Mouse (Mus musculus) megakaryocyte, embryonic 14.5 days (primary cell): ENCODE measurements at regions not wholly inside any gene's neighbourhood (a gene's known extent, or its start where the extent isn't known, plus 50 kb on each side); places are given as distances from the start of the nearest gene placed in this dataset.

ENCODE experiments used
- FLI1 ChIP-seq: IDR thresholded peaks from 2 replicates; pipeline ENCODE4 v1.6.1; 2012; ENCODE audit warnings: low read length, inconsistent platforms, mixed read lengths
- GATA1 ChIP-seq: IDR thresholded peaks from 3 replicates; pipeline ENCODE4 v1.6.1; 2012; ENCODE audit warnings: mixed read lengths, low read length, inconsistent platforms, borderline replicate concordance

DNA sequence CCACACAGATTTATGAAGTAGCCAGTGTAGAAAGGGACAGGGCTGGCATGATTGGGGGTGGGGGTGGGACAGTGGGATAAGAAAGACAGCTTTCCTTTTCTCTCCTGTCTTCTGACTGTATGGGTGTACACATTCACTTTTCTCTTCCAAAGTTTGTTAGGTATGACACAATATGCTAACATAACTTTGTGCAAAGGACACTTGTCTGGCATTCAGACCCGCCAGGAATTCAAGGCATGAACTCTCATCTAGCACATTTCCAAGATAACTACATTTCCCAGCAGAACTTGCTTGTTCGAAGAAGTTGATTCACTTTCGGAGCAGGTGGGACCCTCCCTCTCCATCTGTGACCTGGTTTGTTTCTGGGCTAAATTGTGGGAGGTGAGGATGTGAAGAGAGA lies 289.7 kb downstream of the Hlx start:
- TF ChIP-seq GATA1 (no peak), FLI1 (no peak)
